Mouse (Mus musculus) neural tube, embryonic 12.5 days (tissue): Measurements from ENCODE around the gene Cyp1a2. TPM values are rescaled to one million over a fixed set of nuclear protein-coding genes. Genes with fewer than 3 reads are reported as not detected.

ENCODE experiments used
- ATAC-seq: fragments of 200-750 bp; cut with Nextera tagmentation; 2 replicates; pipeline ENCODE4 v1.8.0; 2017; ENCODE audit warnings: low read depth, mild to moderate bottlenecking, moderate TSS enrichment, moderate library complexity; ENCODE audit not compliant: low FRiP score
- H3K27ac ChIP-seq: fragments of 300-500 bp; sonication (generic); 2 replicates; pipeline ENCODE4 v1.5.1; 2016
- H3K27me3 ChIP-seq: fragments of 300-500 bp; sonication (generic); replicated peaks from 2 replicates; pipeline ENCODE4 v1.6.1; 2016; ENCODE audit warnings: mild to moderate bottlenecking
- H3K36me3 ChIP-seq: fragments of 300-500 bp; sonication (generic); 2 replicates; pipeline ENCODE4 v1.6.1; 2016; ENCODE audit warnings: mild to moderate bottlenecking
- H3K4me1 ChIP-seq: fragments of 300-500 bp; sonication (generic); 2 replicates; pipeline ENCODE4 v1.6.1; 2016
- H3K4me2 ChIP-seq: fragments of 300-500 bp; sonication (generic); replicated peaks from 2 replicates; pipeline ENCODE4 v1.6.1; 2016; ENCODE audit warnings: mild to moderate bottlenecking
- H3K4me3 ChIP-seq: fragments of 300-500 bp; sonication (generic); 2 replicates; pipeline ENCODE4 v1.5.1; 2016
- H3K9ac ChIP-seq: fragments of 300-500 bp; sonication (generic); 2 replicates; pipeline ENCODE4 v1.6.1; 2016; ENCODE audit warnings: mild to moderate bottlenecking
- H3K9me3 ChIP-seq: fragments of 300-500 bp; sonication (generic); 2 replicates; pipeline ENCODE4 v1.6.1; 2016; ENCODE audit warnings: mild to moderate bottlenecking
- WGBS: fragments of 180-500 bp; shearing (Covaris S2); methylation state at CpG from one replicate; pipeline ENCODE4 v1.1.7; 2016; 5-methylcytosine and 5-hydroxymethylcytosine counted together
- polyA plus RNA-seq: library from polyadenylated mRNA; unstranded; fragments of >200 nt; fragmentation: Nextera tagmentation; extraction: Ambion mirVana; gene quantifications from 2 replicates; pipeline ENCODE4 v1.2.1, GENCODE M21; 2016

The Cyp1a2 gene
- polyA plus RNA-seq, 1 experiment from 2014 or later = not detected

DNA sequence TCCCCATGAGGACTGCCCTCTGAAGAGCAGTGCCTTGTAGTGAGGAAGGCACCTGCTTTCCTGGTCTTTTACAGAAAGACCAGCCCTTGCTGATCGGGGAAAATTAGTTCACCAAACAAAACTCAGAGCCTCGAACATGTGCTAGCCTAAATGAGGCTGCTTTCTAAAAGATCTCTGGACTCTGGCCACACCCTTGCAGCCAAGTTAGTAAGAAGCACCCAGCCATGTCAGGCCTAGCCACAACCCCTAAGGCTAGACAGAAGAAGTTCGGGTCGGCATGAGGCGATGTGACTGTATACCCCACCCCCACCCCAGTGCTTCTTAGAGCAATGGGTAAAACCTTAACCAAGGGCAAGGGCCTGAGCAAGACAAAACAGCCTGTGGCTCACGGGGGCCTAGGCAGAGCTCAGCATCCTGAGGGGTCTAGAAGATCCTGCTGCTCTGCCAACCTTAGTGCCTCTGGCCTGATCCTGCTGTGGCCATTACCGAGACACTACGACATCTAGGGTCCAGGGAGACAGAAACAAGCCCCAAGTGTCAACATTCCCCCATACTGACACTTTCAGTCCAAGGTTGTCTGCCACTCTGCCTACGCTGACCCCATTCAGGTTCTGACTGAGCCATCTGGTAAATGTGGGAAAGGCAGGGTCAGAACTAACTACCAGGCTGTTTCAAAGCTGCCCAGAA, 40.2 kb downstream of the Cyp1a2 start:
- 76% methylated on average over 9 of the region's 9 CpGs for WGBS
- Histone ChIP-seq H3K36me3 (peaks cover 9% of the 10 kb centered on the region; the same call in 1 of the 2 replicates), H3K4me2 (peak overlapping the region; percentile 94), H3K27me3 (no peaks in the 10 kb centered on the region), H3K9ac (peak overlapping the region; percentile 99), H3K4me1 (peaks cover 67% of the 10 kb centered on the region), H3K27ac (no peak overlapping the region), H3K4me3 (peak overlapping the region; percentile 99), H3K9me3 (no peaks in the 10 kb centered on the region)
- no peak for ATAC-seq

DNA sequence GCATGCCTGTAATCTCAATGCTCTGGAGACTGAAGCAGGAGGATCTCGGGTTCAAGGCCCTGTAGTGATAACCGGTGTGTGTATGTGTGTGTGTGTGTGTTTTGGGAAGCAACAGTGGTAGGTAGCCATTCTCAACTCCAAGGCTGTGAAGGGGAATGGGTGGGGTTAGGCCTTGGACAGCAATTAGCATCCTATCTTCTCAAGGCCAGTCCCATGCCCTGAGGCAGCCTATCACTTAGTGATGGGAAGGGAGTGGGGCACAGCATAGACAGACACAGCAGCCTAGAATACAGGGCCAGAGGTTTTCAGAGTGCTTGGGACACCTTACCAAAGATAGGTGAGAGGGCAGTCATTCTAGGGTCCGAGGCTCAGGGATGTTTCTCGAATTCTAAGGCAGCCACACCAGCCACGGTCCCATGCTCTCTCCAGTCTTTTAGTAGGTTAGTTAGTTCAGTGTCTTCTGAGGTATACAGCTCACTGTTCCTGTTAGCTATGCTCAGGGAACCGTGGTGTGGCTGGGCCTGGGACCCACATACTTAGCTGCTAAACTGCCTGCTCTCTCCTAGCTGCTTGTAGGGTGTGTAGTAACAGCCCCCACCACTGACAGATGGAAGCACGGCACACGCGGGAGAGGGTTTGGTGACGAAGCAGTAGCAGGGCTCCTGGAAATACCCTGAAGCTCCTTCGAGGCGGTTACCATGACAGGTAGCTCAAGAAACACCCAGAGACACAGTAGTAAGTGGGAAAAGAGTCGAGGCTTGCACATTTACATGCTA, 41.5 kb downstream of the Cyp1a2 start:
- Histone ChIP-seq H3K9ac (no peak overlapping the region), H3K4me2 (peak overlapping the region; percentile 94), H3K27me3 (no peaks in the 10 kb centered on the region), H3K27ac (no peak overlapping the region), H3K36me3 (peaks cover 9% of the 10 kb centered on the region; the same call in 1 of the 2 replicates), H3K9me3 (no peaks in the 10 kb centered on the region), H3K4me1 (peaks cover 78% of the 10 kb centered on the region), H3K4me3 (no peak overlapping the region)
- ATAC-seq = no peak
- WGBS = 87% methylated on average over 13 of the region's 13 CpGs

DNA sequence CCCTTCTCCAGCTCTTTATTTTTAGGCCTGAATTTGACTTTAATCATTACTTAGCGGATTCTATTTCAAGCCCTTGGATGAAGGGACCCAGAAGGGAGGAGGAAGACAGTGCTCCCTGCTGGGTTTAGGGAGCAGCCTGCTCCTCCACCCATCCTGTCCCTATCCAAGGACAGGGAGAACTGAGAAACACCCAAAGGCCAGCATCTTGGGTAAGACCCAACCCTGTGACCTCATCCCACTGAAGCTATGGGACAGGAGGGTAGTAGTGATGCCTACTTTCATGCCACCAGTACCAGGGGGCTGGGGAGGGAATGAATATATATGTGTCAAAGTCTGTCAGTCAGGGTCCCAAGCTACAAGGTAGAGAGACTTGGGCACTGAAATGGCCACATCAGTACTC, 42.5 kb downstream of the Cyp1a2 start:
- H3K4me1 ChIP-seq = peaks cover 78% of the 10 kb centered on the region
- 81% methylated on average over 1 of the region's 1 CpGs for WGBS
- H3K36me3 ChIP-seq = peaks cover 9% of the 10 kb centered on the region; the same call in 1 of the 2 replicates
- peak overlapping the region; percentile 44; the same call in 1 of the 2 replicates for H3K4me2 ChIP-seq
- no peak overlapping the region for H3K27ac ChIP-seq
- H3K9me3 ChIP-seq = no peaks in the 10 kb centered on the region
- no peak for ATAC-seq
- no peaks in the 10 kb centered on the region for H3K27me3 ChIP-seq
- no peak overlapping the region for H3K4me3 ChIP-seq
- no peak overlapping the region for H3K9ac ChIP-seq

DNA sequence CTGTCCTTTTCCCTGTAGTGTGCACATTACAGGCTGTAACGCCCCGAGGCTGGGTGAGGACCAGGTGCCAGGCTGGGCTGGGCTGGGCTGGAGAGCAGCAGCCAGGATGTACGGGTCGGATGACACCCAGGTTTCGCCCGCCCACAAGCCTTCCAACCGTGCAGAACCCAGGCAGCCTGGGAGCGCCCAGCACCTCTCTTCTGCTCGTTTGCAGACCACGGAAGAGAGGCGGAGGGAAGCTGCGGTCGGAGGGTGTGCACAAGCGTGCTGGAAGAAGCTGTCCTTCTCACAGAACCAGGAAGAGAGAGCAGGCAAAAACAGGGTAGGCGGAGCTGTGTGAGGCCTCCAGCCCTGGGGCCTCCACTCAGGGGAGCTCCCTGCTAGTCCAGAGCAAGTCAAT, 43.1 kb downstream of the Cyp1a2 start:
- Histone ChIP-seq H3K4me1 (peaks cover 74% of the 10 kb centered on the region), H3K27me3 (no peaks in the 10 kb centered on the region), H3K27ac (peak overlapping the region; percentile 5; the same call in 1 of the 2 replicates), H3K9me3 (no peaks in the 10 kb centered on the region), H3K36me3 (peaks cover 9% of the 10 kb centered on the region; the same call in 1 of the 2 replicates), H3K9ac (peak overlapping the region; percentile 42; the same call in 1 of the 2 replicates), H3K4me3 (no peak overlapping the region), H3K4me2 (peak overlapping the region; percentile 44)
- no peak for ATAC-seq
- WGBS = 28% methylated on average over 15 of the region's 15 CpGs

DNA sequence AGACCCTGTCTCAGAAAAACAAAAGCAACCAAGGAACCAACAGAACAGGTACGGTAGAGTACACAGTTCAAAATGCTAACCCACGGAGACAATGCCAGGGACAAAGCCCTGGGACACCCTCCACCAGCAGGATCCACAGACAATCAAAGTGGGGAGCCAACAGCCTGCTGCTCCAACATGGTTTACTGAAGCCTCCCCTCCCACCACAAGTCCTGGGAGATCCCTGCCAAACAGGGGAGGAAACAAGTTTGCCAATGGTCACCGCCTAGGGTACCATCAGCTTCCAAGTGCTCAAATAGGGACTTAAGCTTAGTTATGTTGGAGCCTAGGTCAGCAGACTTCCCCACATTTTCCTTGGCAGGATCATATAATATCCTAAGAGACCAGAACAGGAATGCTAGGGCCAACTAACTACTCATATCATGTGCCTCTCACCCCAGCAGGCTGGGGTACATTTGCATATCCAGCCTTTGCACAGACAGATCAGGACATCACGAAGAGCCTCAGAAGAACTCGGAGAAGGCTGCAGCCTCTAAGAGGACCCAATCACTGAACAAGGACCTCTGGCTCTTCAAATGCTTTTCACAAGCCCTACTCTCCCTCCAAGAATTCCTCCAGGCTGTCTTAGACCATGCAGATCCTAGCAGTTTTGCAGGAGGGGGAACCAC, 43.7 kb downstream of the Cyp1a2 start:
- Histone ChIP-seq H3K9ac (peak overlapping the region; percentile 42; the same call in 1 of the 2 replicates), H3K27me3 (no peaks in the 10 kb centered on the region), H3K4me2 (peak overlapping the region; percentile 44), H3K36me3 (peaks cover 9% of the 10 kb centered on the region; the same call in 1 of the 2 replicates), H3K27ac (peak overlapping the region; percentile 5; the same call in 1 of the 2 replicates), H3K4me3 (no peak overlapping the region), H3K4me1 (peaks cover 74% of the 10 kb centered on the region), H3K9me3 (no peaks in the 10 kb centered on the region)
- no peak for ATAC-seq
- WGBS = 74% methylated on average over 5 of the region's 5 CpGs

DNA sequence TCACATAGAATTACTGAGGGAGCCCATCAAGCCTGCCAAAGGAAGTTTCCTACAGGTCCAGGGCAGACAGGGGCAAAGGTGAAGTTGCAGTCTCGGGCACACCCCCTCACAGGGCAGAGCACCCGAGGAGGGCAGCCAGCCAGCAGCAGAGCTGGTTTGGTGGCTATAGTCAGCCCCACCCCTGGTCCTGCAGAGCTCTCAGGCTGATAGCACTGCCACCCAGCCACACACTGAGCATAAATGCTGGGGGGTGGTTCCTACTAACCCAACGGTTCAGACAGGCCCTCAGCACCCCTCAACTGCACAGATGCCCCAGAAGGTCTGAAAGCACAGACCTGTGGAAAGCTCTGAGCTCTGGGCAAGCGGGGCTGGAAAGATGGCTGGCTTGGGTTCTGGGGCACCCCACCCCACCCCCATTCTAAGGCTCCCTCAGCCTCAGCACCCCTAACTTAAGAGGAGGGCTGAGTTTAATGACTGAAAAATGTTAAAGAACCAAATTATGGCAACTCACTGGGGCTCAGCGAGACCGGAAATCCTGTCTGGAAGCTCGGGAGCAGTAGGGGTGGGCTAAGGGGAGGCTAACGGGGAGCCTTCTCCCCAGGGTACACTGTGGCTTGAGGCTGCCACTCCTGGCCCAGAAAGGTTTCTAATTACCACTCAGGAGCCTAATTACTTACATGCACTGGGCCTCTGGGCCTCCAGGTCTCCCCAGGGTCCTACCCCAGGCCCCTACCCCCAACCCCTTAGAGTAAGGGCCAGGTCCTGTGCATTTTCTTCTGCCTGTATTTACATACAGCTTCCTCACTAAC, 44.6 kb downstream of the Cyp1a2 start:
- no peak overlapping the region for H3K4me3 ChIP-seq
- no peaks in the 10 kb centered on the region for H3K9me3 ChIP-seq
- H3K27ac ChIP-seq = no peak overlapping the region
- 43% methylated on average over 8 of the region's 8 CpGs for WGBS
- peaks cover 74% of the 10 kb centered on the region for H3K4me1 ChIP-seq
- H3K9ac ChIP-seq = peak overlapping the region; percentile 2; the same call in 1 of the 2 replicates
- peaks cover 13% of the 10 kb centered on the region for H3K36me3 ChIP-seq
- no peak for ATAC-seq
- H3K27me3 ChIP-seq = no peaks in the 10 kb centered on the region
- peak overlapping the region; percentile 37 for H3K4me2 ChIP-seq

DNA sequence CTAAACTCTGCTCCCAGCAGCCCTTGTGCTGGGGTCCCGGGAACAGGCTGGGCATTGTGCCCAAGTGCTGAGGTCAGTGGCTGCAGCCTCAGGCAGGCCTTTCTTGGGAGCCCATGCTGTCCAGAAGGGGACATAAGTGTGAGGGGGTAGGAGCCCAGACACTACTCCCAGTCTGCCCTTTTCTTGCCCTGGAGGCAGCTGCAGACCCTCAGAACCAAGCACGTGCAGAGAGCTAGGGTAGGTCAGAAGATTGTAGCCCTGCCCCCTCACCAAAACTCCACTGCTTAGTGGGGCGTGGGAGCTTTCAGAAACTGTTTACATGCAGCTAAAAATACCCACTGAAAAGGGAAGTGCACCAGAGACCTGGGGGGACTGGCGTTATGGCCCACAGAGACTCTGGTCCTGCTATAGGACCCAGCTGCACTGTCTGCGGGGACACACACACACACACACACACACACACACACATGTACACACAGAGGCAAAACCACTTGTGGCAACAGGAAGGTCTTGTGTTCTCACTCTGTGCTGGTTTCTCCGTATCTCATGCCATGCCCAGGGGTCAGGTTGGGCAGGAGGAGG, 45.7 kb downstream of the Cyp1a2 start:
- no peak for ATAC-seq
- no peak overlapping the region for H3K27ac ChIP-seq
- WGBS = 62% methylated on average over 6 of the region's 6 CpGs
- H3K4me2 ChIP-seq = no peak overlapping the region
- H3K9me3 ChIP-seq = no peaks in the 10 kb centered on the region
- H3K4me3 ChIP-seq = no peak overlapping the region
- H3K9ac ChIP-seq = no peak overlapping the region
- no peaks in the 10 kb centered on the region for H3K27me3 ChIP-seq
- H3K36me3 ChIP-seq = peaks cover 20% of the 10 kb centered on the region
- peaks cover 64% of the 10 kb centered on the region for H3K4me1 ChIP-seq

DNA sequence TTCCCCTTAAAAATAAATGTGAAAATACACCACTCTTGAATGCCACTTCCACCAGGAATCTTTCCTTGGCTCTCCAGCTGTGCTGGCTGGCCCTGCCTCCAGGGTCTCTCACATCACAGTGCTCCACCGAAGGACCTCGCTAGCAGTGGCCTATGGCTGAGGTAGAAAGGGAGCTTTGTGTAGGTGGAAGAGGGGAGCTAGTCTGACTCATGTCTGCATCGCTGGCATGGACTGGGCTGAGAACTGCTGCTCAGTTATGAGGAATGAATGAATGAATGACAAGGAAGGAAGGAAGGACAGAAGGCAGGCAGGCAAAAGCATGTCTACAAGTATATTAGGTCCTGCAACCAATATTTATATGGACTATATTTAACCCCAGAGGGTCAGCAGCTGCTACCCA, 46.2 kb downstream of the Cyp1a2 start:
- peaks cover 20% of the 10 kb centered on the region for H3K36me3 ChIP-seq
- no peaks in the 10 kb centered on the region for H3K27me3 ChIP-seq
- H3K4me1 ChIP-seq = peaks cover 58% of the 10 kb centered on the region
- no peak for ATAC-seq
- no peak overlapping the region for H3K27ac ChIP-seq
- no peak overlapping the region for H3K4me3 ChIP-seq
- no peak overlapping the region for H3K9ac ChIP-seq
- no peaks in the 10 kb centered on the region for H3K9me3 ChIP-seq
- WGBS = 67% methylated on average over 3 of the region's 3 CpGs
- H3K4me2 ChIP-seq = no peak overlapping the region

DNA sequence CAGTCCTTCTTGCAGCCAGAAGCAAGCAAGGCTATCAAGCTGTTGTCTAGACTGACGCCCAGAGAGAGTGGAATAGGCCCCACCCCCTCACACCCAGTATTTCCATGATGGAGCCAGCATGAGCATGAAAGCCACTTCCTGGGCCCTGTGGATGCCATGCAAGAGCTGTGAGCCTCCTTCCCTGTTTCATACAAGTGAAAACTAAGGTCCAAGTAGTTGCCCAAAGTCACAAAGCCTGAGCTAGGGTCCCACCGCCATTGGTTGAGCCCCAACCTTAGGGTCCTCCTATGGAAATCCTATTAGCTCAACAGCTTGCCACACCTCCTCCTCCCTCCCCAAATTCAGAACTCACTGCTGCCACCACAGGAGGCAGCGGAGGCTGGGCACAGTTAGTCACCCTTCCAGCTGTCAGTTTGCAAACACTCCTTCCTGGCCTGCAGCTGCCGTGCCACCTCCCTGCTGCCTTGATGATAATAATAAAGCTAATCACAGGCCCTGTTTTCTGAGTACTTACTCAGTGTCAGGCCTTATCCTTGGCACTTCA, 50.0 kb downstream of the Cyp1a2 start:
- 53% methylated on average over 4 of the region's 4 CpGs for WGBS
- Histone ChIP-seq H3K27ac (no peak overlapping the region), H3K9me3 (no peaks in the 10 kb centered on the region), H3K27me3 (no peaks in the 10 kb centered on the region), H3K4me2 (no peak overlapping the region), H3K4me1 (peaks cover 21% of the 10 kb centered on the region), H3K9ac (no peak overlapping the region), H3K4me3 (no peak overlapping the region), H3K36me3 (peaks cover 48% of the 10 kb centered on the region)
- no peak for ATAC-seq

DNA sequence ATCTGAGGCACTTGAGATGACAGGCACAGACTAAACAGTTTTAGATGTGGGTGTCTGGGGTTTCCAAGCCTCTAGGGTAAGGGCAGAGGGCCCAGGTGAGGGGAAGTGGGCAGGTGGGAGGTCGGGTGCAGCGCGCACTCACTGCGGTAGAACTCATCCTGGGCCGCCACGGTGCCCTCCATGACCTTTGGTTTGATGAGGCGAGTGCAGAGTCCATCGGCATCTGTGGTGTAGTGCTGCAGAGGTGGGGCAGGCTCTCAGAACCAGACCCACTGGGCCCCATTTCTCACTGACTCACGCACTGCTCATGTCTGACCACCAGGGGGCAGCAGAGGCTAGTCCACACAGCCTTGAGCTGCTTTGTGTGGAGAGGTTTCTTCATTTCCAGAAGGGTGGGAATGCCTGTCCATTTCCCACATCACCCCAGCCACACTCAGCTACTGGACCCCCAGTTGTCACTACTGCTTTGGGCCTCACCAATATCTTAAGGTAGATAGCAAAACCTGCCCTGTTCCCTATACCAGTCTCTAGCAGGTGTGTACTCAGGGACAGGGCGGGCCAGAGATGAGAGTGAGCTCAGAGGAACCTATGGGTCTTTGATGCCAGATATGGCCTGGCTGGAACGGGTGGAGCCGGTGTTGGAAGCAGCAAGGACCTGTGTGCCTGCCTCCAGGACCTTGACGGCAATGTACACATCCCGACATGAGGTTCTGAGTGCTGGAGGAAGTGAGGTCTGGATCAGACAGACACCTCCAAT, 54.2 kb downstream of the Cyp1a2 start:
- H3K27ac ChIP-seq = no peak overlapping the region

More for the DNA sequence above, 54.2 kb downstream of the Cyp1a2 start:
- peaks cover 89% of the 10 kb centered on the region for H3K36me3 ChIP-seq
- H3K9me3 ChIP-seq = no peaks in the 10 kb centered on the region
- peak; percentile 74 for ATAC-seq
- 0 out of 2 replicates have a peak, but pooled peaks cover 4% of the 10 kb centered on the region for H3K4me1 ChIP-seq
- no peak overlapping the region for H3K4me3 ChIP-seq
- no peaks in the 10 kb centered on the region for H3K27me3 ChIP-seq
- no peak overlapping the region for H3K4me2 ChIP-seq
- H3K9ac ChIP-seq = 0 out of 2 replicates have a peak overlapping the region, but pooled peaks have one; percentile 2
- 68% methylated on average over 14 of the region's 14 CpGs for WGBS
